Mouse (Mus musculus): ENCODE measurements at regions not wholly inside any gene's neighbourhood (a gene's known extent, or its start where the extent isn't known, plus 50 kb on each side); places are given as distances from the start of the nearest gene placed in this dataset.

- ATAC-seq (ENCODE audit: low read depth): no peak
- H3K4me1 ChIP-seq (replicated peaks; ENCODE audit: control insufficient read depth, insufficient read depth, low read length): no peaks in the 10 kb centered on the region
- no peaks in the 10 kb centered on the region for H3K27me3 ChIP-seq (ENCODE audit: control insufficient read depth, insufficient read depth, low read depth, low read length)
- WGBS: 54% methylated on average over 4 of the region's 4 CpGs
- H3K27ac ChIP-seq (ENCODE audit: low read length): no peak overlapping the region
- H3K9me3 ChIP-seq (ENCODE audit: control insufficient read depth, low read length): no peaks in the 10 kb centered on the region
- no peak overlapping the region for H3K4me2 ChIP-seq (ENCODE audit: low read depth, low read length)
- H3K4me3 ChIP-seq (ENCODE audit: low read length): no peak overlapping the region
- no peaks in the 10 kb centered on the region for H3K36me3 ChIP-seq (ENCODE audit: control insufficient read depth, insufficient read depth, low read length)
- H3K9ac ChIP-seq (ENCODE audit: low read length): no peak overlapping the region
Observed at GRCm38 (mm10) chr8:115515647-115516046, 191.9 kb downstream of the Maf start.

GRCm38 (mm10) chr8:115514485-115514884 lies 193.1 kb downstream of the Maf start:
- no peak overlapping the region for H3K9ac ChIP-seq (ENCODE audit: low read length)
- no peak overlapping the region for H3K4me2 ChIP-seq (ENCODE audit: low read depth, low read length)
- no peak overlapping the region for H3K27ac ChIP-seq (ENCODE audit: low read length)
- no peaks in the 10 kb centered on the region for H3K36me3 ChIP-seq (ENCODE audit: control insufficient read depth, insufficient read depth, low read length)
- WGBS: 64% methylated on average over 3 of the region's 3 CpGs
- no peaks in the 10 kb centered on the region for H3K27me3 ChIP-seq (ENCODE audit: control insufficient read depth, insufficient read depth, low read depth, low read length)
- H3K4me1 ChIP-seq (replicated peaks; ENCODE audit: control insufficient read depth, insufficient read depth, low read length): no peaks in the 10 kb centered on the region
- no peak for ATAC-seq (ENCODE audit: low read depth)
- no peaks in the 10 kb centered on the region for H3K9me3 ChIP-seq (ENCODE audit: control insufficient read depth, low read length)
- no peak overlapping the region for H3K4me3 ChIP-seq (ENCODE audit: low read length)

GRCm38 (mm10) chr8:115507180-115507579 lies 200.4 kb downstream of the Maf start:
- no peak overlapping the region for H3K4me2 ChIP-seq (ENCODE audit: low read depth, low read length)
- H3K9ac ChIP-seq (ENCODE audit: low read length): no peak overlapping the region
- no peaks in the 10 kb centered on the region for H3K4me1 ChIP-seq (replicated peaks; ENCODE audit: control insufficient read depth, insufficient read depth, low read length)
- no peaks in the 10 kb centered on the region for H3K36me3 ChIP-seq (ENCODE audit: control insufficient read depth, insufficient read depth, low read length)
- no peak for ATAC-seq (ENCODE audit: low read depth)
- H3K4me3 ChIP-seq (ENCODE audit: low read length): no peak overlapping the region
- H3K27me3 ChIP-seq (ENCODE audit: control insufficient read depth, insufficient read depth, low read depth, low read length): no peaks in the 10 kb centered on the region
- WGBS: 90% methylated on average over 4 of the region's 4 CpGs
- H3K9me3 ChIP-seq (ENCODE audit: control insufficient read depth, low read length): no peaks in the 10 kb centered on the region
- H3K27ac ChIP-seq (ENCODE audit: low read length): no peak overlapping the region

GRCm38 (mm10) chr8:115506741-115507140 lies 200.9 kb downstream of the Maf start:
- Histone ChIP-seq H3K4me2 (ENCODE audit: low read depth, low read length) (no peak overlapping the region), H3K4me3 (ENCODE audit: low read length) (no peak overlapping the region), H3K9me3 (ENCODE audit: control insufficient read depth, low read length) (no peaks in the 10 kb centered on the region), H3K27me3 (ENCODE audit: control insufficient read depth, insufficient read depth, low read depth, low read length) (no peaks in the 10 kb centered on the region), H3K36me3 (ENCODE audit: control insufficient read depth, insufficient read depth, low read length) (no peaks in the 10 kb centered on the region), H3K27ac (ENCODE audit: low read length) (no peak overlapping the region), H3K4me1 (replicated peaks; ENCODE audit: control insufficient read depth, insufficient read depth, low read length) (no peaks in the 10 kb centered on the region), H3K9ac (ENCODE audit: low read length) (no peak overlapping the region)
- ATAC-seq (ENCODE audit: low read depth): no peak
- 65% methylated on average over 10 of the region's 10 CpGs for WGBS

GRCm38 (mm10) chr8:115496016-115496415 lies 211.6 kb downstream of the Maf start:
- Histone ChIP-seq H3K4me1 (replicated peaks; ENCODE audit: control insufficient read depth, insufficient read depth, low read length) (no peaks in the 10 kb centered on the region), H3K9ac (ENCODE audit: low read length) (no peak overlapping the region), H3K4me3 (ENCODE audit: low read length) (no peak overlapping the region), H3K9me3 (ENCODE audit: control insufficient read depth, low read length) (no peaks in the 10 kb centered on the region), H3K27ac (ENCODE audit: low read length) (no peak overlapping the region), H3K27me3 (ENCODE audit: control insufficient read depth, insufficient read depth, low read depth, low read length) (no peaks in the 10 kb centered on the region), H3K36me3 (ENCODE audit: control insufficient read depth, insufficient read depth, low read length) (no peaks in the 10 kb centered on the region), H3K4me2 (ENCODE audit: low read depth, low read length) (no peak overlapping the region)
- 79% methylated on average over 1 of the region's 1 CpGs for WGBS
- no peak for ATAC-seq (ENCODE audit: low read depth)

- H3K36me3 ChIP-seq (ENCODE audit: control insufficient read depth, insufficient read depth, low read length): no peaks in the 10 kb centered on the region
- H3K27me3 ChIP-seq (ENCODE audit: control insufficient read depth, insufficient read depth, low read depth, low read length): no peaks in the 10 kb centered on the region
- no peak for ATAC-seq (ENCODE audit: low read depth)
- H3K4me1 ChIP-seq (replicated peaks; ENCODE audit: control insufficient read depth, insufficient read depth, low read length): no peaks in the 10 kb centered on the region
- 87% methylated on average over 8 of the region's 8 CpGs for WGBS
- no peak overlapping the region for H3K27ac ChIP-seq (ENCODE audit: low read length)
- no peak overlapping the region for H3K4me2 ChIP-seq (ENCODE audit: low read depth, low read length)
- no peak overlapping the region for H3K4me3 ChIP-seq (ENCODE audit: low read length)
- H3K9me3 ChIP-seq (ENCODE audit: control insufficient read depth, low read length): no peaks in the 10 kb centered on the region
- no peak overlapping the region for H3K9ac ChIP-seq (ENCODE audit: low read length)
Observed at GRCm38 (mm10) chr8:115494353-115494752, 213.2 kb downstream of the Maf start.

GRCm38 (mm10) chr8:115486904-115487303 lies 220.7 kb downstream of the Maf start:
- no peak overlapping the region for H3K27ac ChIP-seq (ENCODE audit: low read length)
- no peaks in the 10 kb centered on the region for H3K4me1 ChIP-seq (replicated peaks; ENCODE audit: control insufficient read depth, insufficient read depth, low read length)
- no peak overlapping the region for H3K4me3 ChIP-seq (ENCODE audit: low read length)
- H3K9ac ChIP-seq (ENCODE audit: low read length): no peak overlapping the region
- H3K9me3 ChIP-seq (ENCODE audit: control insufficient read depth, low read length): no peaks in the 10 kb centered on the region
- H3K4me2 ChIP-seq (ENCODE audit: low read depth, low read length): no peak overlapping the region
- H3K27me3 ChIP-seq (ENCODE audit: control insufficient read depth, insufficient read depth, low read depth, low read length): no peaks in the 10 kb centered on the region
- ATAC-seq (ENCODE audit: low read depth): no peak
- no peaks in the 10 kb centered on the region for H3K36me3 ChIP-seq (ENCODE audit: control insufficient read depth, insufficient read depth, low read length)
- WGBS: 36% methylated on average over 3 of the region's 3 CpGs

GRCm38 (mm10) chr8:115481136-115481535 lies 226.5 kb downstream of the Maf start:
- WGBS: 59% methylated on average over 7 of the region's 7 CpGs
- H3K9ac ChIP-seq (ENCODE audit: low read length): no peak overlapping the region
- ATAC-seq (ENCODE audit: low read depth): no peak

GRCm38 (mm10) chr8:115478406-115479060 lies 229.1 kb downstream of the Maf start:
- H3K4me3 ChIP-seq (ENCODE audit: low read length): no peak overlapping the region
- H3K27ac ChIP-seq (ENCODE audit: low read length): no peak overlapping the region
- H3K4me1 ChIP-seq (replicated peaks; ENCODE audit: control insufficient read depth, insufficient read depth, low read length): peaks cover 8% of the 10 kb centered on the region
- no peak overlapping the region for H3K4me2 ChIP-seq (ENCODE audit: low read depth, low read length)
- WGBS: 43% methylated on average over 11 of the region's 11 CpGs
- H3K9ac ChIP-seq (ENCODE audit: low read length): 0 out of 2 replicates have a peak overlapping the region, but pooled peaks have one; percentile 23
- no peaks in the 10 kb centered on the region for H3K27me3 ChIP-seq (ENCODE audit: control insufficient read depth, insufficient read depth, low read depth, low read length)
- H3K9me3 ChIP-seq (ENCODE audit: control insufficient read depth, low read length): no peaks in the 10 kb centered on the region
- peak; percentile 70 for ATAC-seq (ENCODE audit: low read depth)
- H3K36me3 ChIP-seq (ENCODE audit: control insufficient read depth, insufficient read depth, low read length): no peaks in the 10 kb centered on the region

More at GRCm38 (mm10) chr8:115481136-115481535, 226.5 kb downstream of the Maf start:
- Histone ChIP-seq H3K9me3 (ENCODE audit: control insufficient read depth, low read length) (no peaks in the 10 kb centered on the region), H3K4me3 (ENCODE audit: low read length) (no peak overlapping the region), H3K36me3 (ENCODE audit: control insufficient read depth, insufficient read depth, low read length) (no peaks in the 10 kb centered on the region), H3K27ac (ENCODE audit: low read length) (no peak overlapping the region), H3K4me2 (ENCODE audit: low read depth, low read length) (no peak overlapping the region), H3K27me3 (ENCODE audit: control insufficient read depth, insufficient read depth, low read depth, low read length) (no peaks in the 10 kb centered on the region), H3K4me1 (replicated peaks; ENCODE audit: control insufficient read depth, insufficient read depth, low read length) (peaks cover 8% of the 10 kb centered on the region)

GRCm38 (mm10) chr8:115476071-115476470 lies 231.5 kb downstream of the Maf start:
- H3K9ac ChIP-seq (ENCODE audit: low read length): no peak overlapping the region
- 82% methylated on average over 9 of the region's 9 CpGs for WGBS
- H3K27ac ChIP-seq (ENCODE audit: low read length): no peak overlapping the region
- H3K4me1 ChIP-seq (replicated peaks; ENCODE audit: control insufficient read depth, insufficient read depth, low read length): peaks cover 8% of the 10 kb centered on the region
- H3K4me3 ChIP-seq (ENCODE audit: low read length): no peak overlapping the region
- no peaks in the 10 kb centered on the region for H3K36me3 ChIP-seq (ENCODE audit: control insufficient read depth, insufficient read depth, low read length)
- no peaks in the 10 kb centered on the region for H3K9me3 ChIP-seq (ENCODE audit: control insufficient read depth, low read length)
- no peak overlapping the region for H3K4me2 ChIP-seq (ENCODE audit: low read depth, low read length)
- ATAC-seq (ENCODE audit: low read depth): no peak
- no peaks in the 10 kb centered on the region for H3K27me3 ChIP-seq (ENCODE audit: control insufficient read depth, insufficient read depth, low read depth, low read length)
